Mouse (Mus musculus) heart, embryonic 11.5 days (tissue): Measurements from ENCODE around the gene Ctbp2. TPM values are rescaled to one million over a fixed set of nuclear protein-coding genes. Genes with fewer than 3 reads are reported as not detected.

Source experiments
- ATAC-seq: fragments of 200-750 bp; cut with Nextera tagmentation; replicated peaks from 2 replicates; pipeline ENCODE4 v1.8.0; 2017; ENCODE audit warnings: moderate library complexity; ENCODE audit not compliant: insufficient number of reproducible peaks, low FRiP score, low TSS enrichment
- H3K27ac ChIP-seq: fragments of 300-500 bp; sonication (generic); 2 replicates; pipeline ENCODE4 v1.5.1; 2014; ENCODE audit warnings: mild to moderate bottlenecking, low read depth, low read length
- H3K27me3 ChIP-seq: fragments of 300-500 bp; sonication (generic); 2 replicates; pipeline ENCODE4 v1.6.1; 2014; ENCODE audit warnings: mild to moderate bottlenecking, low read length, mixed read lengths; ENCODE audit not compliant: control insufficient read depth, insufficient read depth
- H3K36me3 ChIP-seq: fragments of 300-500 bp; sonication (generic); 2 replicates; pipeline ENCODE4 v1.6.1; 2014; ENCODE audit warnings: mild to moderate bottlenecking, low read length, moderate library complexity, mixed read lengths; ENCODE audit not compliant: control insufficient read depth, insufficient read depth
- H3K4me1 ChIP-seq: fragments of 300-500 bp; sonication (generic); 2 replicates; pipeline ENCODE4 v1.6.1; 2014; ENCODE audit warnings: low read length; ENCODE audit not compliant: control insufficient read depth, insufficient read depth
- H3K4me2 ChIP-seq: fragments of 300-500 bp; sonication (generic); 2 replicates; pipeline ENCODE4 v1.6.1; 2014; ENCODE audit warnings: mild to moderate bottlenecking, moderate library complexity
- H3K4me3 ChIP-seq: fragments of 300-500 bp; sonication (generic); 2 replicates; pipeline ENCODE4 v1.5.1; 2014; ENCODE audit warnings: low read depth, low read length
- H3K9ac ChIP-seq: fragments of 300-500 bp; sonication (generic); 2 replicates; pipeline ENCODE4 v1.6.1; 2014; ENCODE audit warnings: mild to moderate bottlenecking, low read depth, low read length, moderate library complexity
- H3K9me3 ChIP-seq: fragments of 300-500 bp; sonication (generic); replicated peaks from 2 replicates; pipeline ENCODE4 v1.6.1; 2016; ENCODE audit warnings: low read length; ENCODE audit not compliant: control insufficient read depth
- WGBS: fragments of 180-500 bp; shearing (Covaris S2); extraction: QIAGEN DNeasy Blood & Tissue Kit; methylation state at CpG from one replicate; pipeline ENCODE4 v1.1.7; 2014; ENCODE audit not compliant: insufficient replicate concordance; 5-methylcytosine and 5-hydroxymethylcytosine counted together
- polyA plus RNA-seq: library from polyadenylated mRNA; unstranded; fragments of >200 nt; fragmentation: Nextera tagmentation; extraction: Ambion mirVana; gene quantifications from 2 replicates; pipeline ENCODE4 v1.2.1, GENCODE M21; 2014

The Ctbp2 gene
- polyA plus RNA-seq, 1 experiment from 2014 or later = 62.7 TPM

- Histone ChIP-seq H3K36me3 (peaks cover 22% of the 10 kb centered on the region), H3K4me3 (no peak overlapping the region), H3K4me2 (no peak overlapping the region), H3K9me3 (no peaks in the 10 kb centered on the region), H3K9ac (no peak overlapping the region), H3K27me3 (no peaks in the 10 kb centered on the region), H3K27ac (no peak overlapping the region), H3K4me1 (peaks cover under 1% of the 10 kb centered on the region)
- no peak for ATAC-seq
- 92% methylated on average over 12 of the region's 12 CpGs for whole genome bisulfite sequencing
These were observed 125.5 kb downstream of the Ctbp2 start for GRCm38 (mm10) chr7:132998639-132999038.

GRCm38 (mm10) chr7:132996391-132996790 lies 127.8 kb downstream of the Ctbp2 start:
- Histone ChIP-seq H3K4me3 (no peak overlapping the region), H3K27me3 (no peaks in the 10 kb centered on the region), H3K4me2 (no peak overlapping the region), H3K36me3 (peaks cover 28% of the 10 kb centered on the region), H3K9ac (no peak overlapping the region), H3K9me3 (no peaks in the 10 kb centered on the region), H3K27ac (no peak overlapping the region), H3K4me1 (no peaks in the 10 kb centered on the region)
- WGBS = 92% methylated on average over 5 of the region's 5 CpGs
- no peak for ATAC-seq

- H3K9me3 ChIP-seq = no peaks in the 10 kb centered on the region
- peaks cover 34% of the 10 kb centered on the region for H3K36me3 ChIP-seq
- no peak overlapping the region for H3K4me3 ChIP-seq
- WGBS = 74% methylated on average over 6 of the region's 6 CpGs
- no peak overlapping the region for H3K4me2 ChIP-seq
- no peak overlapping the region for H3K9ac ChIP-seq
- ATAC-seq = no peak
- H3K27ac ChIP-seq = no peak overlapping the region
- H3K27me3 ChIP-seq = no peaks in the 10 kb centered on the region
- no peaks in the 10 kb centered on the region for H3K4me1 ChIP-seq
These were observed 129.4 kb downstream of the Ctbp2 start for GRCm38 (mm10) chr7:132994628-132995191.

GRCm38 (mm10) chr7:132994120-132994519 lies 130.0 kb downstream of the Ctbp2 start:
- WGBS = 80% methylated on average over 8 of the region's 8 CpGs
- no peaks in the 10 kb centered on the region for H3K9me3 ChIP-seq
- H3K4me3 ChIP-seq = no peak overlapping the region
- H3K4me1 ChIP-seq = no peaks in the 10 kb centered on the region
- no peak for ATAC-seq
- H3K4me2 ChIP-seq = no peak overlapping the region
- no peaks in the 10 kb centered on the region for H3K27me3 ChIP-seq
- no peak overlapping the region for H3K27ac ChIP-seq
- no peak overlapping the region for H3K9ac ChIP-seq
- H3K36me3 ChIP-seq = peaks cover 34% of the 10 kb centered on the region

GRCm38 (mm10) chr7:132992967-132993615 lies 131.1 kb downstream of the Ctbp2 start:
- H3K36me3 ChIP-seq = peaks cover 35% of the 10 kb centered on the region
- WGBS = 85% methylated on average over 9 of the region's 9 CpGs
- no peak overlapping the region for H3K9ac ChIP-seq
- H3K9me3 ChIP-seq = no peaks in the 10 kb centered on the region
- H3K4me2 ChIP-seq = no peak overlapping the region
- H3K27ac ChIP-seq = no peak overlapping the region
- no peak for ATAC-seq
- no peak overlapping the region for H3K4me3 ChIP-seq
- no peaks in the 10 kb centered on the region for H3K4me1 ChIP-seq
- H3K27me3 ChIP-seq = no peaks in the 10 kb centered on the region

- Histone ChIP-seq H3K27ac (no peak overlapping the region), H3K36me3 (peaks cover 29% of the 10 kb centered on the region), H3K4me1 (no peaks in the 10 kb centered on the region), H3K9ac (no peak overlapping the region), H3K27me3 (no peaks in the 10 kb centered on the region), H3K4me2 (no peak overlapping the region), H3K4me3 (no peak overlapping the region), H3K9me3 (no peaks in the 10 kb centered on the region)
- WGBS = 85% methylated on average over 14 of the region's 14 CpGs
- ATAC-seq = no peak
These were observed 132.8 kb downstream of the Ctbp2 start for GRCm38 (mm10) chr7:132991240-132991900.

- no peak overlapping the region for H3K4me2 ChIP-seq
- no peaks in the 10 kb centered on the region for H3K9me3 ChIP-seq
- no peak overlapping the region for H3K4me3 ChIP-seq
- H3K27me3 ChIP-seq = no peaks in the 10 kb centered on the region
- H3K27ac ChIP-seq = no peak overlapping the region
- no peaks in the 10 kb centered on the region for H3K4me1 ChIP-seq
- no peak for ATAC-seq
- peaks cover 31% of the 10 kb centered on the region for H3K36me3 ChIP-seq
- 87% methylated on average over 5 of the region's 5 CpGs for WGBS
- no peak overlapping the region for H3K9ac ChIP-seq
These were observed 134.3 kb downstream of the Ctbp2 start for GRCm38 (mm10) chr7:132989839-132990238.

- Histone ChIP-seq H3K4me2 (no peak overlapping the region), H3K9me3 (no peaks in the 10 kb centered on the region), H3K27me3 (no peaks in the 10 kb centered on the region), H3K36me3 (peaks cover 20% of the 10 kb centered on the region), H3K4me1 (no peaks in the 10 kb centered on the region; the same call in 1 of the 2 replicates), H3K9ac (no peak overlapping the region), H3K27ac (peak overlapping the region; percentile 10; the same call in 1 of the 2 replicates), H3K4me3 (no peak overlapping the region)
- no peak for ATAC-seq
- WGBS = 59% methylated on average over 3 of the region's 3 CpGs
These were observed 141.5 kb downstream of the Ctbp2 start for GRCm38 (mm10) chr7:132982639-132983038.
